Mouse (Mus musculus) myocyte (in vitro differentiated cells): ENCODE measurements at regions not wholly inside any gene's neighbourhood (a gene's known extent, or its start where the extent isn't known, plus 50 kb on each side); places are given as distances from the start of the nearest gene placed in this dataset.

Experiments used
- CEBPB ChIP-seq: IDR thresholded peaks from 2 replicates; pipeline ENCODE4 v1.6.1; 2011; ENCODE audit warnings: mild to moderate bottlenecking, moderate library complexity; ENCODE audit not compliant: poor library complexity, insufficient read depth, severe bottlenecking
- E2F4 ChIP-seq: IDR thresholded peaks from one replicate; pipeline ENCODE4 v1.6.1; 2011; ENCODE audit warnings: mild to moderate bottlenecking, control low read depth, moderate library complexity; ENCODE audit not compliant: insufficient read depth
- MAX ChIP-seq: IDR thresholded peaks from one replicate; pipeline ENCODE4 v1.6.1; 2011; ENCODE audit warnings: low read depth, mild to moderate bottlenecking, control low read depth
- MYOD1 ChIP-seq, 3 experiments: IDR thresholded peaks; one replicate each; pipeline ENCODE4 v1.6.1; 2011; ENCODE audit warnings: control low read depth in 2 of 3, low read depth in 2 of 3, mild to moderate bottlenecking in 2 of 3, moderate library complexity in 1 of 3; ENCODE audit not compliant: insufficient read length in 2 of 3, control insufficient read depth in 1 of 3
- MYOG ChIP-seq, 3 experiments: IDR thresholded peaks; one replicate each; pipeline ENCODE4 v1.6.1; 2011; ENCODE audit warnings: control low read depth in 2 of 3, low read depth in 2 of 3, mild to moderate bottlenecking in 2 of 3; ENCODE audit not compliant: insufficient read length in 2 of 3, control insufficient read depth in 1 of 3, insufficient read depth in 1 of 3
- POLR2A ChIP-seq: IDR thresholded peaks from one replicate; pipeline ENCODE4 v1.6.1; 2011; ENCODE audit warnings: low read depth, mild to moderate bottlenecking, control low read depth, moderate library complexity; ENCODE audit not compliant: insufficient read length
- POLR2AphosphoS2 ChIP-seq: IDR thresholded peaks from one replicate; pipeline ENCODE4 v1.6.1; 2011; ENCODE audit warnings: low read depth, control low read depth; ENCODE audit not compliant: insufficient read length
- REST ChIP-seq: IDR thresholded peaks from one replicate; pipeline ENCODE4 v1.6.1; 2011; ENCODE audit warnings: mild to moderate bottlenecking, control low read depth, moderate library complexity; ENCODE audit not compliant: insufficient read depth, insufficient read length
- SRF ChIP-seq: IDR thresholded peaks from one replicate; pipeline ENCODE4 v1.6.1; 2011; ENCODE audit warnings: low read depth; ENCODE audit not compliant: control insufficient read depth, insufficient read length
- TCF12 ChIP-seq: IDR thresholded peaks from one replicate; pipeline ENCODE4 v1.6.1; 2011; ENCODE audit warnings: mild to moderate bottlenecking, control low read depth; ENCODE audit not compliant: poor library complexity, insufficient read depth, severe bottlenecking
- TCF3 ChIP-seq: IDR thresholded peaks from one replicate; pipeline ENCODE4 v1.6.1; 2011; ENCODE audit warnings: low read depth, control low read depth; ENCODE audit not compliant: insufficient read length
- USF1 ChIP-seq: IDR thresholded peaks from one replicate; pipeline ENCODE4 v1.6.1; 2011; ENCODE audit warnings: low read depth, mild to moderate bottlenecking, control low read depth, moderate library complexity

DNA sequence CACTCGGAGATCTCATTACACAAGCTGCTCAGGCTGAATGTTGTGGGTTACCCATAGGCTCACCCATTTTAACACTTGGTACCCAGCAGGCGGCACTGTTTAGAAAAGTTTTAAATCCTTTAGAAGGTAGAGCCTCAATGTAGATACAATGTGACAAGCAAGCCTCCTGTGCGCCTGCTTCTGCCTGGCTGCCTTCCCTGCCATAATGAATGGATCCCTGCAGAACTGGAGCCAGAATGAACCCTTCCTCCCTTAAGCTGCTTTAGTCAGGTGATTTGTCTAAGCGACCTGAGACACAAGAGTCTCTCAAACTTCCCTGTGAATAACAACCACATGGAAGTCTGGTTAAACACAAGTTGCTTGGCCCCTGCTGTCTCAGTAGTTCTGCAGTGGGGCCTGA, 64.7 kb upstream of the Gm10181 start:
- TF ChIP-seq POLR2A, result no peak
- no peak for TF ChIP-seq USF1
- no peak for TF ChIP-seq TCF3
- no peak for TF ChIP-seq SRF
- TF ChIP-seq CEBPB, result no peak
- no peak for TF ChIP-seq TCF12
- no peak for TF ChIP-seq POLR2AphosphoS2
- no peak for TF ChIP-seq E2F4
- TF ChIP-seq REST, result no peak
- TF ChIP-seq MYOG (IDR thresholded peaks at IDR 0.05; ENCODE audit: control insufficient read depth in 1 of 3, insufficient read depth in 1 of 3, insufficient read length in 2 of 3, low read depth in 2 of 3), result no peak
- no peak for TF ChIP-seq MAX
- TF ChIP-seq MYOD1 (IDR thresholded peaks at IDR 0.05; ENCODE audit: control insufficient read depth in 1 of 3, insufficient read length in 2 of 3, low read depth in 2 of 3), result no peak
